Mouse (Mus musculus): ENCODE measurements around the gene Gnb1. TPM values are rescaled to one million over a fixed set of nuclear protein-coding genes. Genes with fewer than 3 reads are reported as not detected.
A peak's percentile ranks its signal among the peaks of the same experiment; 100 is the strongest.

Gnb1 gene
- total and polyA plus RNA-seq, 3 experiments, result 43.2 to 604 (median 136) TPM

DNA sequence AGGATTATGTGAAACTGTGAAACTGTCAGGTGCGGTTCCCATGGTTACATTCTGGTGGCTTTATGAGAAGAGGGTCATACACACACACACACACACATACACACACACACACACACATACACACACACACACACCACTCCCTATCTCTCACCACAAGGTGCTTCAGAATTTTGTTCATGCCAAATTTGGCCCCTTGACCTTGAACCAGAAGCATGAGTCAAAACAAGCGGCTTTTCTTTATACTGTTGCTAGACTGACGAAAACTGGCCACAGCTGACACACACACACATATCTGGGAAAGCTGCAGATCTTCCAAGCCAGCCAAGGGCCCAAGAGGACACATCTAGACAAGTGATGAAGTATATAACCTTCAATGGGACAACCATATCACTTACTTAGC is 104.6 kb downstream of the Gnb1 start:
- peak overlapping the region; percentile 62; the same call in 1 of the 2 replicates for H3K4me3 ChIP-seq (ENCODE audit: low read depth, low read length)
- H3K9me3 ChIP-seq (replicated peaks), result no peaks in the 10 kb centered on the region
- TF ChIP-seq GATA1 (IDR thresholded peaks at IDR 0.05; ENCODE audit: borderline replicate concordance, low read length) (no peak), GATA2 (IDR thresholded peaks at IDR 0.05; ENCODE audit: borderline replicate concordance, low read depth, low read length) (no peak), POLR2AphosphoS5 (IDR thresholded peaks at IDR 0.05; ENCODE audit: insufficient replicate concordance, low read depth, low read length) (no peak), TAL1 (conservative IDR thresholded peaks at IDR 0.05; ENCODE audit: low read depth, low read length) (no peak), CTCF (IDR thresholded peaks at IDR 0.05; ENCODE audit: low read depth, low read length) (no peak)
- no peaks in the 10 kb centered on the region for H3K27me3 ChIP-seq (ENCODE audit: insufficient read depth, low read length)
- peaks cover 66% of the 10 kb centered on the region for H3K4me1 ChIP-seq (ENCODE audit: insufficient read depth, low read depth, low read length)
- H3K36me3 ChIP-seq (replicated peaks), result peaks cover 16% of the 10 kb centered on the region
- DNase-seq (ENCODE audit: low spot score), result no peak
- no peak for ATAC-seq (ENCODE audit: extremely low read depth, insufficient number of reproducible peaks, low FRiP score, poor library complexity, severe bottlenecking)

DNA sequence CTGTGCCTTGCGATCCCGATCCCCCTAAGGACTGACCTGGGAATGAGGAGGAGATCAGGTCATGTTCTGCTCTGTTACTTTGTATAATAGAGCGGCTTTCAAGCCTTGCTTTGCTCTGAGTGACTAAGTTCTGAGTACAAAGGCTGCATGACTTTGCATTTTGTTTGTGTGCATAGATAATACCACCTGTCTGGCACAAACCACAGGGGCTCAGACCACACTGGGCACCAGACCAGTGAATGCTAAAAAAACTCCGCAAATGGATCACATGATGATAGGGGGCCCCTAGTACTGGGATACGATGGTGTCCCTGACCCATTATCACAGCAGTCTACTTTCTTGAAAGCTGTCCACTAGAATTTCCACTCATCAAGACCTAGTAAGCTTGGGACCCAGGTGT is 105.4 kb downstream of the Gnb1 start:
- TF ChIP-seq CTCF (IDR thresholded peaks at IDR 0.05; ENCODE audit: low read depth, low read length) (no peak), TAL1 (conservative IDR thresholded peaks at IDR 0.05; ENCODE audit: low read depth, low read length) (peak; percentile 84)

DNA sequence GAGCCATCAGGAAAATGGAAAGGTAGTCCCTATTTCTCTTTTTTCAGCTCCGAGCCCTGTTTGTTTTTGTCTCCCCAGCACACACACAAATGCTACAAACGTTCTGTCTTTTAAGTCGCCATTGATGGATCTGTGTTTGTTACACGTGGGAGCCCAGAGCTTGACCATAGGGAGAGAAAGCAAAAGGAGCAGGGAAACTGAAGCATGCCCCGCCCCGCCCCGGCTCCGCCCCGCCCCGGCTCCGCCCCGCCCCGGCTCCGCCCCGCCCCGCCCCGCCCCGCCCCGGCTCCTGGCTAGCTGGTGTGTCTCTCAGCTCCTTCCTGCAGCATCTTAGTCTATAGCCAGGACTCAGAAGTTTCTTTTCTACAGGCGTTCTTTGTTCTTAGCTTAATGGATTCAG is 107.4 kb downstream of the Gnb1 start:
- Histone ChIP-seq H3K9me3 (replicated peaks) (no peaks in the 10 kb centered on the region), H3K4me1 (ENCODE audit: insufficient read depth, low read depth, low read length) (peaks cover 69% of the 10 kb centered on the region), H3K27me3 (ENCODE audit: insufficient read depth, low read length) (no peaks in the 10 kb centered on the region), H3K36me3 (replicated peaks) (peaks cover 11% of the 10 kb centered on the region), H3K4me3 (ENCODE audit: low read depth, low read length) (no peak overlapping the region; the same call in 1 of the 2 replicates)
- TF ChIP-seq POLR2AphosphoS5 (IDR thresholded peaks at IDR 0.05; ENCODE audit: insufficient replicate concordance, low read depth, low read length), result no peak
- no peak for TF ChIP-seq TAL1 (conservative IDR thresholded peaks at IDR 0.05; ENCODE audit: low read depth, low read length)
- TF ChIP-seq GATA2 (IDR thresholded peaks at IDR 0.05; ENCODE audit: borderline replicate concordance, low read depth, low read length), result no peak
- TF ChIP-seq GATA1 (IDR thresholded peaks at IDR 0.05; ENCODE audit: borderline replicate concordance, low read length), result no peak
- TF ChIP-seq CTCF (IDR thresholded peaks at IDR 0.05; ENCODE audit: low read depth, low read length), result no peak
- no peak for DNase-seq (ENCODE audit: low spot score)
- no peak for ATAC-seq (ENCODE audit: extremely low read depth, insufficient number of reproducible peaks, low FRiP score, poor library complexity, severe bottlenecking)

More for the DNA sequence above, 105.4 kb downstream of the Gnb1 start:
- ATAC-seq (ENCODE audit: extremely low read depth, insufficient number of reproducible peaks, low FRiP score, poor library complexity, severe bottlenecking) (peak; percentile 72), DNase-seq (ENCODE audit: low spot score) (peak; percentile 69)
- Histone ChIP-seq H3K27me3 (ENCODE audit: insufficient read depth, low read length) (no peaks in the 10 kb centered on the region), H3K36me3 (replicated peaks) (peaks cover 7% of the 10 kb centered on the region), H3K4me3 (ENCODE audit: low read depth, low read length) (peak overlapping the region; percentile 62; the same call in 1 of the 2 replicates), H3K9me3 (replicated peaks) (no peaks in the 10 kb centered on the region), H3K4me1 (ENCODE audit: insufficient read depth, low read depth, low read length) (peaks cover 62% of the 10 kb centered on the region)

DNA sequence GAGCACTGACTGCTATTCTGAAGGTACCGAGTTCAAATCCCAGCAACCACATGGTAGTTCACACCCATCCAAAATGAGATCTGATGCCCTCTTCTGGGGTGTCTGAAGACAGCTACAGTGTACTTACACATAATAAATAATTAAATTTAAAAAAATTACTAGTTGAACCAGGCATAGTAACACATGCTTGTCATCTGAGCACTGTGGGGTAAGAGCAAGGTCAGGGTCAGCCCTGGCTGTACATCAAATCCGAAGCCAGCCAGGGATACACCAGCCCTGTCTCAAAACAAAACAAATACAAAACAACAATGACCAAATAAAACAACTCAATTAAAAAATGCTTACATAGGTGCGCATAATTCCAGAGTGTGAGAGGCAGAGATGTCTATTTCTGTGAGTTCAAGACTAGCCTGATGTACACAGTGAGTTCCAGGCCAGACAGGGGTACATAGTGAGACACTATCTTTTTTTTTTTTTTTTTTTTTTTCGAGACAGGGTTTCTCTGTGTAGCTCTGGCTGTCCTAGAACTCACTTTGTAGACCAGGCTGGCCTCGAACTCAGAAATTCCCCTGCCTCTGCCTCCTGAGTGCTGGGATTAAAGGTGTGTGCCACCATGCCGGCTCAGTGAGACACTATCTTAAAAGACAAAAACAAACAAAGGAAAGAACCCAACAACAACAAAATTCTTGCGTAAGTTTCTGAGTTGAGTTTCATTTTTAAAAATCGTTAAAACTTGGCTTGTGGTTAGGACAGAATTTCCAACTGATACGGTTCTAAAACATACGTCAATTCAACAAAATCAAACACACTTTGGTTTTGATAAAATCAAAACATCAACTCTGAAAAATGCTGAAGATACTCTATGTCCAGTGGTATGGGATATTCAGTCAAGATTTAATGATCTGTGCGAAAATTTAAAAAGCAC is 109.0 kb downstream of the Gnb1 start:
- Histone ChIP-seq H3K9me3 (replicated peaks) (no peaks in the 10 kb centered on the region), H3K27me3 (ENCODE audit: insufficient read depth, low read length) (no peaks in the 10 kb centered on the region), H3K4me1 (ENCODE audit: insufficient read depth, low read depth, low read length) (peaks cover 71% of the 10 kb centered on the region), H3K36me3 (replicated peaks) (peaks cover 27% of the 10 kb centered on the region), H3K4me3 (ENCODE audit: low read depth, low read length) (peak overlapping the region; percentile 94)
- ATAC-seq (ENCODE audit: extremely low read depth, insufficient number of reproducible peaks, low FRiP score, poor library complexity, severe bottlenecking) (no peak), DNase-seq (ENCODE audit: low spot score) (no peak)
- TF ChIP-seq POLR2AphosphoS5 (IDR thresholded peaks at IDR 0.05; ENCODE audit: insufficient replicate concordance, low read depth, low read length), result no peak
- TF ChIP-seq TAL1 (conservative IDR thresholded peaks at IDR 0.05; ENCODE audit: low read depth, low read length), result no peak
- no peak for TF ChIP-seq CTCF (IDR thresholded peaks at IDR 0.05; ENCODE audit: low read depth, low read length)

DNA sequence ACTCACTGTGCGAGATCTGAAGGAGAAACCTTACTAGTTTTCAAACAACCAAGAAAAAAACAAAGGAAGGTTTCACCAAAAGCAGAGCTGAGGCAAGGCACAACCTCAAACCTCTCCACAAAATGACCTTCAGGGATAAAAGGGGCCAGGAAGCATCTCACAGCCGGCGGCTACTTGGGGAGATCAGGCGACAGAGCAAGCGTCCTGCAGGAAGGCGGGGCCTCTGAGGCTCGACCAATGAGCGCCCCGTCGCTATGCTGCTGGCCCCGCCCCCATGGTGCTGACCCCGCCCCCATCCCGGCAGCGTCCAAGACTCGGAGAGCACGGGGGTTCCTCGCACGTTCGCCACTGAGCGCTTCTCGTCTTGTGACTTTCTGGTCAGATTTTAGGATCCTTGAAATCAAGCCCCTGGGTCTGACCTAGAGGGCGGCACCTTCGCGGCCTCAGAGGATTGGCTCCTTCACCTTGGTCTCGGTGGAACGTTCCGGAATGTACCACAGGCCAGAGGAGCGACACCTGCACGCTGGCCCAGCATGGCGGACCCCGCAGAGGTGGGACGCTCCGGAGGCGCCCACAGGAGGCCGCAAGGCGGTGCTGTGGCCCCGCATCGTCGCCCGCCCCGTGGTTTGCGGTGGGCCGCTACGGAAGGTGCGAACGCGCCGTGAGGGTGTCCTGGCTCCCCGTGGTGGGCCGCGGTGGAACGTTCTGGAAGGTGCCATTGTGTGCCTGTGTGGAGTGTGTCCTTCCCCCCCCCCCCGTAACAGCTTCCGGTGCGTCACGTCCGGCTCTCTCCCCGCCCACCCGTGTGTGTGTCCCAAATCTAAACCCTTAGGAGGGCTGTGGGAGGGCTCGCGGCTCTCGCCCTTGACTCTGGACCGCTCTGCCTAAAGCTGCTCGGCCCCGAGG is 110.2 kb downstream of the Gnb1 start, which contains the start of gene Slc35e2:
Slc35e2 (plus strand) TSS at position 326 of the 906 bp plus-strand sequence.
- peak within 1 kb of the TSS; percentile 94 for H3K4me3 ChIP-seq (ENCODE audit: low read depth, low read length)
- no peaks in the 10 kb centered on the region for H3K27me3 ChIP-seq (ENCODE audit: insufficient read depth, low read length)
- peak; percentile 75 for ATAC-seq (ENCODE audit: extremely low read depth, insufficient number of reproducible peaks, low FRiP score, poor library complexity, severe bottlenecking)
- TF ChIP-seq CTCF (IDR thresholded peaks at IDR 0.05; ENCODE audit: low read depth, low read length), result no peak
- TF ChIP-seq POLR2AphosphoS5 (IDR thresholded peaks at IDR 0.05; ENCODE audit: insufficient replicate concordance, low read depth, low read length), result no peak
- TF ChIP-seq GATA2 (IDR thresholded peaks at IDR 0.05; ENCODE audit: borderline replicate concordance, low read depth, low read length), result no peak
- H3K4me1 ChIP-seq (ENCODE audit: insufficient read depth, low read depth, low read length), result peaks cover 59% of the 10 kb centered on the region
- no peaks in the 10 kb centered on the region for H3K9me3 ChIP-seq (replicated peaks)
- DNase-seq (ENCODE audit: low spot score), result peak; percentile 91
- peaks cover 37% of the 10 kb centered on the region for H3K36me3 ChIP-seq (replicated peaks)

DNA sequence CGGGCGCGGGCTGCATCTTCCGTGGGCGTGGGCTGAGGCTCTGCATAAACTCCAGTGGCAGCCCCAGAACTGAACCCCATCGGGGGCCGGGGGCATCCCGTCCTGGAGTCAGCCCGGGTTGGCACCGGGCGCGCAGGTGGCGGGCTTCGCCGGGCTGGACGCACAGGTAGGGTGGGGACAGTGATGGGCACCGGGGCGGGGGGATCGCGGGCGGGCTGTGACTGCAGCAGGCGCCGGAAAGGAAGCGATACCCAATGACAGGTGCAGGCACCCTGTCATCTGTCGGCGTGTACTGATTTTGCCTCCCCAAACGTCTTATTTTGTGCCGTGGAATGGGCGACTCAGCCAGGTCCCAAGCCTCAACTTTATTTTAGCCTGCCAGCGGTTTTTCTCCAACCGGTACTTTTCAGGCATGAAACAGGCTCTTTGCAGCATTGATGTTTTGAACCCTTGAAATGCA is 110.9 kb downstream of the Gnb1 start:
- peaks cover 57% of the 10 kb centered on the region for H3K4me1 ChIP-seq (ENCODE audit: insufficient read depth, low read depth, low read length)
- ATAC-seq (ENCODE audit: extremely low read depth, insufficient number of reproducible peaks, low FRiP score, poor library complexity, severe bottlenecking), result no peak
- H3K4me3 ChIP-seq (ENCODE audit: low read depth, low read length), result peak overlapping the region; percentile 94
- H3K9me3 ChIP-seq (replicated peaks), result no peaks in the 10 kb centered on the region
- H3K36me3 ChIP-seq (replicated peaks), result peaks cover 43% of the 10 kb centered on the region
- no peaks in the 10 kb centered on the region for H3K27me3 ChIP-seq (ENCODE audit: insufficient read depth, low read length)
- no peak for DNase-seq (ENCODE audit: low spot score)
- no peak for TF ChIP-seq POLR2AphosphoS5 (IDR thresholded peaks at IDR 0.05; ENCODE audit: insufficient replicate concordance, low read depth, low read length)
- no peak for TF ChIP-seq GATA1 (IDR thresholded peaks at IDR 0.05; ENCODE audit: borderline replicate concordance, low read length)
- TF ChIP-seq GATA2 (IDR thresholded peaks at IDR 0.05; ENCODE audit: borderline replicate concordance, low read depth, low read length), result no peak
- no peak for TF ChIP-seq CTCF (IDR thresholded peaks at IDR 0.05; ENCODE audit: low read depth, low read length)
- TF ChIP-seq TAL1 (conservative IDR thresholded peaks at IDR 0.05; ENCODE audit: low read depth, low read length), result no peak

Measured in G1E (cell line).